Mouse (Mus musculus): Measurements from ENCODE around the gene Tyro3.

Tyro3 gene
- long read RNA-seq, experiment 1, partial matches to known transcripts = 2 of 2 reads
- long read RNA-seq, experiment 1, other reads (novel, unspliced or antisense) = 0 of 2 reads
- long read RNA-seq, experiment 2, partial matches to known transcripts = 1 of 1 reads
- long read RNA-seq, experiment 2, other reads (novel, unspliced or antisense) = 0 of 1 reads

- intact Hi-C loops (cut with DNase I) = loop anchor here (10.0 kb wide), 1 partner anchor 97 kb away; the partner anchor contains the start of gene Mga
These were observed at the start of gene Tyro3 for GRCm38 (mm10) chr2:119797279-119797783. Tyro3 (plus strand) TSS chr2:119797733.

- intact Hi-C loops (cut with DNase I) = no loop called here
These were observed 48.3 kb upstream of the Tyro3 start for GRCm38 (mm10) chr2:119749260-119749659.

DNA sequence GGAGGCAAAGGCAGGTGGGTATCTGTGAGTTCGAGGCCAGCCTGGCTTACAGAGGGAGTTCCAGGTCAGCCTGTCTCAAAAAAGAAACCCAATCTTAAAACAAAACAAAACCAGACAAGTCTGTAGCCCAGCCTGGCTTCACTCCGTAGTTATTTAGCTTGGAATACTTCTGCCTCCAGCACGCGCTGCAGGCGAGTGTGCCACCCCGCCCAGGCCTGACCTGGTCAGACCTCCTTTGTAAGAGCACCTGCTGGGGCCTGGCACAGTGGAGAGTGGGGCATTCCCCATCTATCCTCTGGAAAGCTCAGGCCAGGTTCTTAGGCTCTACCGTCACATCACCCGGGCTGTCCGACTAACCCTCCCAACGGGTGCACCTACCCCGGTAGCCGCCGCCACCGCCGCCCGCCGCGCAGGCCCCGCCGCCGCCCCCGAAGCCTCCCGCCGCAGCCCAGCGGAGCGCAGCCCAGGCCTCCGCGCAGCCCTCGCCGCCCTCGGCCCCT is 39.9 kb upstream of the Tyro3 start:
- intact Hi-C loops (cut with DNase I) = no loop called here

DNA sequence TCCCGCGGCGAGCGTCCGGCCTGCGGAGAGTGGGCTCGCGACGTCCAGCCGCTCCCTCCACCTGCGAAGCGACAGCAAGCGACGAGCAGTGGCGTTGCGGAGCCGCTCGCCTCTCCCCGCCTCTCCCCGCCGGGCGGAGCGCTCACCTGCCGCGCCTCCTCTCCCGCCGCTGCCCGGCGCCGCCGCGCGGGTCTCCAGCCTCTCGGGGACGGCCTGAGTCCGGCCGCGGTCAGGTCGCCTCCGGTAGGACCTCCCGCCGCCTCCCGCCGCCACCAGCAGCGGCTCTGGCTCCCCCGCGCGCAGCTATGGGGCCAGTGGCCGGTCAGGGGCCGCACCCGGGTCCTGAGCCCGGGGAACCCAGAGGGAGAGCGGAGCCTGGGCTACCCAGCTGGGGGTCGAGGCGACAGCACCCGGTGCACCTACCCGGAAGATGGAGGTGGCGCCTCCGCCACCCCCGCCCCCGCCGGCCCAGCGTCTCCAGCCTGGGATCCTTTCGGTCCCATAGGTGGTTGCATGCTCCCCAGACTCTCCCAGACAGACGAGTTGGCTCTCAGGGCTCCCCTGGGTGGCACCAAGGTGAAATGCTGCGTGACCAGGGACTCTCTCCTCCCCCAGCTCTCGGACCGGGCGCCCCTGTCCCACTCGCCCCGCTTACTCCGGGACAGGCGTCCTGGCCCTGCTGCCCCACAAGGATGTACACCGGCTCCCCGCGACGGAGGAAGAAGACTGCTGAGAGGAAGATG is 39.3 kb upstream of the Tyro3 start:
- intact Hi-C loops (cut with DNase I) = no loop called here

DNA sequence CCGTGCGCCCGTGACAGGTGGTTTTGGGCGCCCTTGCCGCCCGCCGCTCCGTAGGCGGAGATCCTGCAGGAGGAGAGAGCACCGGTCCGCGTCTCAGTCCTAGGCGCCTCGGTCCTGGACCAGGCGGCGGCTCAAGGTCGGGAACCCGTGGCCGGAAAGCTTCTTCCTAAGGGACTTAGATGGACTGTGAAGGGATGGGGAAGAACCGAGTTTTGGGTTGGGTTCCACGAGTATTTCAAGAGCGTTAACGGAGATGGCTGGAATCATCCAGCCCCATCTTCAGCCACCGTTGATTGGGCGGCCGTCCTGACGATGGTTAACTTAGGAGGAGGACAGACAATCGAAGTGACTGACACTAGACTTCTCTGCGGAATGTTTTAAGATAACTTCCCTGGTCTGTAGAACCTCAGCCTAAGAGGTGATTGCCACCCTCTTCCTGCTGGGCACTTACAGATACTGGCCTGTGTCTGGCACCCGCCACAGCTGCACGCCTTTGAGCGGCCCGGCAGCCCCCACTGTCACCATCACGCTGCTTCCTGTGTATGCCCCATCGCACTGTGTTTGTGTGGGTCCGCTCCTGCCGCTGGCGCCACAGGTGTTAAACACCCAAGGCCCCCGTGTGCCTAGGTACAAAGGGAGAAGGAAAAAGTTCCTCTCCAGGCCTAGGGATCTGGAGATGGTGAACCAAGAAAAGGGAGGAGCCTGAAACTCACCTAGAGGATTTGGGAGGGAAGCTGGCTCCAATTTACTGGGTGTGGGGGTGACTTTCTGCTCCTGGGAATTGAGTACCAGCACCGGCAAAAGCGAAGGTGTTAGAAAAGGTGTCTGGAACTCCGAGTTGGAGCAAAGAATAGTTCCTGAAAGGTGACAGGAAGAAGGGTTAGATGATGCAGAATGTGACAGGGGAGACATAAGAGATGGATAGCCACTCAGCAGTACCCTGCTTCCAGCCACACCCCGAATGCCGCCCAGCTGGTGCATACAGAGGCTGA is 38.4 kb upstream of the Tyro3 start:
- intact Hi-C loops (cut with DNase I) = no loop called here

GRCm38 (mm10) chr2:119760251-119760650 is 37.3 kb upstream of the Tyro3 start, which contains the start of gene Ltk:
Ltk (minus strand) TSS chr2:119760431.
- intact Hi-C loops (cut with DNase I) = no loop called here

GRCm38 (mm10) chr2:119762276-119762675 is 35.3 kb upstream of the Tyro3 start:
- intact Hi-C loops (cut with DNase I) = no loop called here

DNA sequence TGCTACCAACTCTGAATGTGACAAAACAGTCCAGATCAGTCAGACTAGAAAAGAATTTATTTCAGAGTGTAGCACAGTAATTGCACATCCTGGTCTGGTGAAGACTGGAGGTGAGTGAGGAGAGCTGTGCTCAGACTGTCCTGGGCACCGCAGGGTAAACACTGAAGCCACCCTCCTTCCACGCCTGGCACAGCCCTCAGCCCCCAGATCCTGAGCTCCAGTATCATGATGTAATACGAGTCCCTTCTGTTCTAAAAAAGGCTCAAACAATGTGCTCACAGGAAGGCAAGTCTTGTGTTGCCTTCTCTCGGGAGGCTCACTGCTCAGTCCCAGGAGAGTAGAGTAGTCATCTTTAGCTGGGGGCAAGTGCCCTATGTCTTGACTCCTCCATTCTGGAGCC is 33.6 kb upstream of the Tyro3 start:
- intact Hi-C loops (cut with DNase I) = no loop called here

DNA sequence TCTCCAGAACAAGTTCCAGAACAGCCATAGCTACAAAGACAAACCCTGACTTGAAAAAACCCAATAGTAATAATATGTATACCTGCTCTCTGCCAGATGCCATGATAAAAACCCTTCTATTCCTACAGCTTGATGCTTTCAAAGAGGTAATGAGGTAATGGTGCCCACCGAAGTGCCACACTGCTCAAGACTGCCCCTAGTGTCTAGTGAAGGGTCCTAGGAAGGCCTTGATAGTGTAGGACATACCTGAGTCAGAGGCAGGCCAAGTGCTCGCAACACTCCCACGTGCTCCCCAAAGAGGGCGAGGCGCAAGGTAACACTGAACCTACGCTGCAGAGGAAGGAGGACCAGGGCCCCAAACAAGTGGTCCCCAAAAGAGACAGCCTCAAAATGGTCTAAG is 30.3 kb upstream of the Tyro3 start:
- intact Hi-C loops (cut with DNase I) = no loop called here

DNA sequence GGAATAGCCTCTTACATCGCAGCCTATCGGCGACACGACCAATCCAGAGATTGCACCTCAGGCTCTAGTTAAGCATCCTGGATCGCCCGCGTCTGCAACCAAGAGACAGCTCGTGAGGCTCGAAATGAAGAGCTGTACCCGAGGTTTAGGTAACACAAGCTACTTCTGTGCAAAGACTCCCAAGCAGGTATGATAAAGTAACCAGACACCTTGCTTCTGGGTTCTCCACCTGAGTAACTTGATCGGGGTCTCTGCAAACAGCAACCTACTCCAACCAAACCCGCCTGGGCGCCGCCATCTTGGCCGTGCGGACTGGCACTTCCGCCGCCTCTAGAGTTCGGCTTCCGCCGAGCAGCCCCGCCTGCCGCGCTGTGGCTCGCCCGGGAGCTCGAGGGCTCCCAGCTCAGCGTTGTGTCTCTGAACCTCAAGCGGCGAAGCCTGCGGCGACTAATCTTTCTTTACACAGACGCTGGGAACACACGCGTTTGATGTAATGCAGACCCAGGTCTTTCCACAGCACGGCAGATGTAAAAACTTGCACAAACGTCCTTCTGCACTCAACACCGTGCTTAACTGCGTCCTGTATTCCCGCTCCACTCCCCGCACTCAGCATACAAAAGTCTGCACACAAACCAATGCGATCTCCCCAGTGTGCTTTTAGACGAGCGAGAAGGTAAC is 10.2 kb upstream of the Tyro3 start, which contains the start of gene Rpap1:
Gene Rpap1, minus strand, starts transcription at position 332 of the 678 bp plus-strand sequence.
- intact Hi-C loops (cut with DNase I) = no loop called here

DNA sequence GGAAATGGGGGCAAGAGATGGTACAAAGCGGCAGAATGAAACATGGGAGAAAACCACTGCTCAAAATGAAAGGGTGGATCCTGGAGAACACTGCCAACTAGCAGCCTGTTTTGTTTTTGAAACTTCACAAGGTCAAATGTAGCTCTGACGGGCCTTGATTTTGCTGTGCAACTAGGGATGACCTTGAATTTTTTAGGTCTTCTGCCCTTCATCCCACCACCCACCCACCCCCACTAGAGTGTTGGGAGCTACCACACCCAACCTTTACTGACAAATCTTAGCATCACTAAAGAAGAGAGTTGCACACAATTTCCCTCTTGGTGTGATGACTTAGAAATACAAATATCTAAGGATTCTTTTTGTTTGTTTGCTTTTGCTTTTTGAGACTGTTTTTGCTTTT is 7.5 kb upstream of the Tyro3 start:
- intact Hi-C loops (cut with DNase I) = loop anchor here (10.0 kb wide), 1 partner anchor 105 kb away; the partner anchor contains the start of gene Mga

DNA sequence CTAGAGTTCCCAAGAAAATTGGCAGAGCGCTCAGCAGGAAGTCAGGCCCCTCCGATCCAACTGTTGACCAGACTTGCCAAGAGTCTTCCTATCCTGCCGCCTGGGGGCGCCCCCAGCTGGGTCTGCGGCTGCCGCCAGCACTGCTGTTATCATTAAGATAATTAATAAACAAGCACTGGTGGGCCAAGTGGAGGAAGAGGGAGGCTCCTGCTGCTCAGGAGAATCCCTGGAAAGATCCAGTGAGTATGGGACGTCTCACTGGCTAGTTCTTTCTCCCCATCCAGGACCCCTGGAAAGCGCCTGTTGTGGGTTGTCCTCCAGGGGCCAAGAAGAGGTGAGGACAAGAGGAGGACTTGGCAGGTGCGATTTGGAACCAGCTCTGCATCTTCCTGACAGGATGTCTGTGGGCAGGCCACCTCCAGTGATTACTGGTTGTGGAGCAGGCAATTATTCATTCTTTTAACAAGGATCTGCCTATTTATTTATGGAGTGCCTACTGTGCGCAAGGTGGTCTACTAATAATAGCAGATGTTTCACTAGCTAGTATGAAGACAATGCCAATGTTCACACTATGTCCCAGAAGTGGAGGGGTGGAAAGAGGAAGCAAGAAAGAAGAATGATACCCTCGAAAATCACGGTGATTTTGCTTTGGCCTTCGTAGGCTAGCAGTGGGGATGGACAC is 854 bp downstream of the Tyro3 start:
- intact Hi-C loops (cut with DNase I) = loop anchor here (10.0 kb wide), 1 partner anchor 96 kb away; the partner anchor contains the start of gene Mga

GRCm38 (mm10) chr2:119799181-119799960 is 1.8 kb downstream of the Tyro3 start:
- intact Hi-C loops (cut with DNase I) = loop anchor here (10.0 kb wide), 1 partner anchor 95 kb away; the partner anchor contains the start of gene Mga

GRCm38 (mm10) chr2:119799961-119800550 is 2.5 kb downstream of the Tyro3 start:
- intact Hi-C loops (cut with DNase I) = loop anchor here (10.0 kb wide), 1 partner anchor 95 kb away; the partner anchor contains the start of gene Mga

DNA sequence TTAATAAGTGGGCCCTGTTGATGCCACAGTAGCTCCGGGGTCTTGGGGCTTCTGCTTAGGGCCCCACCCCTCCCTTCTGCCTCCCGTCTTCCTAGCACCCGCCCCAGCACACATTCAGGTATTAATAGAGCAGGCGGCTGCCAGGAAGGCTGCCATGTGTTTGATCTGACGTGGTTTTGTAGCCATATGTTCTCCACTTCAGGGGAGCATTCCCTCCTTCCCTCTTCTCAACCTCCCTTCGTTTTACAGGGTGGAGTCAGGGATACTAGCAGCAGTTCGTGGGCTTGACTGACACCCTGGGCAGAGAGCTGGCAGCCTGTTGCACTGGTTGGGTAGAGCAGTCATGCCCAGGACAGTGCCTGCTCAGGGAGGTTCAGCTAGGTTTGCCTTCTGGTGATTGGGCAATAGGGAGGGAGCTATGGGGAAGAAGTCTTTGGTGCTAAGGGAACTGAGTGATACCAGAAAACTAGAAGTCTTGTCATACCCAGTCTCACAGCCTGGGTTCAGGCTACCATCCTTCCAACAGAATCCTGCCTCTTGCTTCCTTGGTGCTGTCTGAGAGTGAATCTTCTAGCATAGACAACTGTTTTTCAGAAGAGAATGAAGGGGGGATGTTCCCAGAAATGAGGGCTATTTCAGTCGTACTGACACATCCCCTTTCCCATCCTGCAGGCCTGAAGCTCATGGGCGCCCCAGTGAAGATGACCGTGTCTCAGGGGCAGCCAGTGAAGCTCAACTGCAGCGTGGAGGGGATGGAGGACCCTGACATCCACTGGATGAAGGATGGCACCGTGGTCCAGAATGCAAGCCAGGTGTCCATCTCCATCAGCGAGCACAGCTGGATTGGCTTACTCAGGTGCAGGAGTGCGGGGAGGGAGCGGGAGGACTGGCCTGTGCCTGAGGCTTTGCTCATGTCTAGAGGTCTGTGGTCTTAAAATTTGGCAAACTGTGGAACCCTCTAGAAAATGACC is 3.6 kb downstream of the Tyro3 start:
- intact Hi-C loops (cut with DNase I) = no loop called here

DNA sequence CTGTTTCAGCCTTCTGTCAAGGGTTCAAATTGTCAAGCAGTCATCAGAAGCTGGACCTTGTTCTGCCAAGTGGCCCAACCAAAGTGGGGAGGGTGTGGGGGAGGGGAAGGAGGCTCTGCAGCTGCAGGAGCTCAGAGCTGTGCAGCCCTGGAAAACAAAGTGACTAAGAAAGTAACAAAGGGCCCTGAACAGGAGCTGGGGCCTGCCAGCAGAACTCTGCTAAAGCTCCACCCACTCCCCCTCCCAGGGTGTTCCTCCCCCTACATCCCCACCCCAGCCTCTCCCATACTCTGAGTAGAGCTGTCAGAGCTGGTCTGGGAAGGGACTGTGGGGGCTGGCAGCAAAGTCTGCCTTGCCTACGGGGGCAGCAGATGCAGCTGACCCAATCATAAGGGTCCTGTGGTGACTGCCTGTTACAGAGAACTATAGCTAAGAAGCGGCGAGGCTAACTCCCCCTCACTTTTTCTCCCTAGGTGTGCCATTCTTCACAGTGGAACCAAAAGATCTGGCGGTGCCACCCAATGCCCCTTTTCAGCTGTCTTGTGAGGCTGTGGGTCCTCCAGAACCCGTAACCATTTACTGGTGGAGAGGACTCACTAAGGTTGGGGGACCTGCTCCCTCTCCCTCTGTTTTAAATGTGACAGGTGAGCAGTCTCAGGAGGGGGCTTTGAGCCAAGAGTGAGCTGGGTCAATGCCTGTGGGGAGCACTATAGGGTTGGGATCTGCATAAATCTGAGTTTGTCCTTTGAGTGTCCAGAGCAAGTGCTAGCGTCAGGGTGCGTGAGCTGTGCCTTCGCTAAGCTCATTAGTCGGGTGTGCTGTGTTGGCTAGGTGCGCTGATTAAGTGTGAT is 5.5 kb downstream of the Tyro3 start:
- intact Hi-C loops (cut with DNase I) = no loop called here
